In the genomic region with DNA sequence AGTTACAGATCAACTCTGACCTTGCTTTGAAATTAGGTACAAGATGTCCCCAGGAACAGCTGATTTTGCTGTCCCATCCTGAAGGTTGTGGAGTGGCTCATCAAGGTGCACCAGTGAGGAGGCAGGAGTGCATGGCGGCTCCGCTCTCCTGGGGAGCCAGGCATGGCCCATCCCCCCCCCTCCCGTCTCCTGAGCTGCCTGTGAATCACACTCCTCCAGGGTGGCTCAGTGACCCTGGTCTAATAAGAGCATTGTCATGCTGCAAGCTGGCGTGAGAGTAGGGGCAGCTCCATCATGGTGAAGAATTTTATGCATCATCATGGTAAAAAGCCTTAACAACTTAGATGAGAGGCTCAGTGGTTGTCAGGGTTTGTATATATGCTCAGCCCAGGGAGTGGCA, we compare ENCODE assay signal across 24 mouse cellular contexts. TPM values are rescaled to one million over a fixed set of nuclear protein-coding genes. Genes with fewer than 3 reads are reported as not detected.
DNase-seq lines count a peak whose midpoint lies in the region; ATAC-seq lines count a peak whose summit lies in the region.
"Had no signal": no experiment of that assay in that cellular context is flagged by ENCODE, and none has a peak within 500 bp of the region (broad histone marks: within the 10 kb centered on the region; RNA-seq: fewer than 3 reads in every experiment).

No protein-coding gene starts in this region.

- peaks cover 6% of the 10 kb centered on the region for H3K4me1 ChIP-seq in hindbrain, embryonic 12.5 days
- H3K4me1 ChIP-seq in hindbrain, embryonic 13.5 days (replicated peaks), result peaks cover 11% of the 10 kb centered on the region; the same call in 1 of the 2 replicates
- peaks cover 6% of the 10 kb centered on the region; the same call in 1 of the 2 replicates for H3K4me1 ChIP-seq in kidney, embryonic 16.5 days (ENCODE audit: insufficient read depth, low read length)
- H3K4me1 ChIP-seq: embryonic facial prominence, embryonic 13.5 days; forebrain, embryonic 15.5 days; hindbrain, embryonic 15.5 days; intestine, embryonic 15.5 days had no signal

- H3K27ac ChIP-seq in hindbrain, embryonic 12.5 days, result no peak overlapping the region
- H3K27ac ChIP-seq in hindbrain, embryonic 13.5 days, result no peak overlapping the region
- no peak overlapping the region for H3K27ac ChIP-seq in kidney, embryonic 16.5 days (ENCODE audit: low read length)
- H3K27ac ChIP-seq: embryonic facial prominence, embryonic 10.5 days; embryonic facial prominence, embryonic 13.5 days; forebrain, embryonic 12.5 days; forebrain, embryonic 15.5 days; hindbrain, embryonic 15.5 days; intestine, embryonic 15.5 days had no signal

- peak overlapping the region; percentile 13; the same call in 1 of the 2 replicates for H3K9ac ChIP-seq in hindbrain, embryonic 12.5 days
- H3K9ac ChIP-seq in hindbrain, embryonic 13.5 days, result no peak overlapping the region
- no peak overlapping the region for H3K9ac ChIP-seq in kidney, embryonic 16.5 days (replicated peaks; ENCODE audit: low read length)
- H3K9ac ChIP-seq: embryonic facial prominence, embryonic 13.5 days; forebrain, embryonic 12.5 days; forebrain, embryonic 15.5 days; hindbrain, embryonic 15.5 days; intestine, embryonic 15.5 days had no signal

- DNase-seq in adrenal gland, postnatal 14 days, result peak; percentile 9
- DNase-seq in adrenal gland, postnatal 36 days, result no peak
- DNase-seq in kidney, postnatal 25 days, result no peak
- DNase-seq in retina, embryonic 14.5 days (ENCODE audit: low spot score), result peak; percentile 60
- no peak for DNase-seq in lung, postnatal 25 days (ENCODE audit: low spot score)
- DNase-seq: adrenal gland, adult 2 months; adrenal gland, postnatal 25 days; cerebellum, adult 18-20 months; cerebellum, adult 9-10 months; cerebellum, postnatal 14 days; gastrocnemius, postnatal 10 days; gastrocnemius, postnatal 36 days had no signal

- H3K27me3 ChIP-seq in hindbrain, embryonic 12.5 days, result peaks cover 8% of the 10 kb centered on the region
- peaks cover 19% of the 10 kb centered on the region; the same call in 1 of the 2 replicates for H3K27me3 ChIP-seq in hindbrain, embryonic 13.5 days
- H3K27me3 ChIP-seq in kidney, embryonic 16.5 days (ENCODE audit: insufficient read depth, low read length), result no peaks in the 10 kb centered on the region
- H3K27me3 ChIP-seq: embryonic facial prominence, embryonic 13.5 days; forebrain, embryonic 15.5 days; hindbrain, embryonic 15.5 days; intestine, embryonic 15.5 days had no signal

- no peaks in the 10 kb centered on the region for H3K36me3 ChIP-seq in hindbrain, embryonic 12.5 days
- H3K36me3 ChIP-seq in hindbrain, embryonic 13.5 days, result no peaks in the 10 kb centered on the region
- no peaks in the 10 kb centered on the region for H3K36me3 ChIP-seq in kidney, embryonic 16.5 days (ENCODE audit: insufficient read depth, low read length)
- H3K36me3 ChIP-seq: embryonic facial prominence, embryonic 10.5 days; embryonic facial prominence, embryonic 13.5 days; forebrain, embryonic 12.5 days; forebrain, embryonic 15.5 days; hindbrain, embryonic 15.5 days; intestine, embryonic 15.5 days had no signal

- H3K4me3 ChIP-seq in hindbrain, embryonic 12.5 days, result no peak overlapping the region
- no peak overlapping the region for H3K4me3 ChIP-seq in hindbrain, embryonic 13.5 days
- no peak overlapping the region for H3K4me3 ChIP-seq in kidney, embryonic 16.5 days (ENCODE audit: low read length)
- H3K4me3 ChIP-seq: embryonic facial prominence, embryonic 10.5 days; embryonic facial prominence, embryonic 13.5 days; erythroblast, embryonic 14.5 days; forebrain, embryonic 12.5 days; forebrain, embryonic 15.5 days; hindbrain, embryonic 15.5 days; intestine, embryonic 15.5 days had no signal

- 0 out of 2 replicates have a peak, but pooled peaks have one; percentile 22 for ATAC-seq in hindbrain, embryonic 12.5 days (ENCODE audit: low FRiP score)
- ATAC-seq in hindbrain, embryonic 13.5 days (ENCODE audit: low FRiP score), result no peak
- ATAC-seq in kidney, embryonic 16.5 days (ENCODE audit: low FRiP score, low TSS enrichment), result peak; percentile 67
- ATAC-seq: forebrain, embryonic 15.5 days; intestine, embryonic 15.5 days had no signal

- 19% methylated on average over 4 of the region's 4 CpGs for WGBS in hindbrain, embryonic 12.5 days
- WGBS in hindbrain, embryonic 13.5 days, result 29% methylated on average over 4 of the region's 4 CpGs
- WGBS in kidney, embryonic 16.5 days, result 43% methylated on average over 4 of the region's 4 CpGs

- no peak overlapping the region for H3K4me2 ChIP-seq in hindbrain, embryonic 12.5 days (replicated peaks)
- no peak overlapping the region for H3K4me2 ChIP-seq in hindbrain, embryonic 13.5 days
- H3K4me2 ChIP-seq in kidney, embryonic 16.5 days (replicated peaks; ENCODE audit: low read depth, low read length), result no peak overlapping the region
- H3K4me2 ChIP-seq: embryonic facial prominence, embryonic 13.5 days; forebrain, embryonic 12.5 days; forebrain, embryonic 15.5 days; heart, embryonic 11.5 days; hindbrain, embryonic 15.5 days; intestine, embryonic 15.5 days had no signal

- H3K9me3 ChIP-seq in hindbrain, embryonic 12.5 days (replicated peaks), result no peaks in the 10 kb centered on the region
- H3K9me3 ChIP-seq in hindbrain, embryonic 13.5 days, result no peaks in the 10 kb centered on the region
- H3K9me3 ChIP-seq in kidney, embryonic 16.5 days (ENCODE audit: low read length), result no peaks in the 10 kb centered on the region
- H3K9me3 ChIP-seq: embryonic facial prominence, embryonic 10.5 days; embryonic facial prominence, embryonic 13.5 days; forebrain, embryonic 12.5 days; forebrain, embryonic 15.5 days; hindbrain, embryonic 15.5 days; intestine, embryonic 15.5 days had no signal

RNA-seq across cellular contexts. Expression of a gene that starts 11.2 kb away (rescaled TPM):
- total RNA-seq in adrenal gland, postnatal 14 days (2021), result 0.37 and 1.5 TPM in 2 replicates
- 1 to 10 TPM in 1 of 2 experiments, under 1 TPM in 1; 0.79 to 1.1 TPM for total RNA-seq in adrenal gland, postnatal 36 days (2021)
- 5.3 and 5.6 TPM in 2 replicates for polyA plus RNA-seq in hindbrain, embryonic 12.5 days (2016; fragmentation: Nextera tagmentation; extraction: Ambion mirVana)
- polyA plus RNA-seq in hindbrain, embryonic 13.5 days (2015; fragmentation: Nextera tagmentation; extraction: Ambion mirVana), result 9.4 and 9.5 TPM in 2 replicates
- 1.0 and 1.2 TPM in 2 replicates for polyA plus RNA-seq in kidney, embryonic 16.5 days (2015; fragmentation: Nextera tagmentation; extraction: Ambion mirVana)
- total RNA-seq: gastrocnemius, postnatal 36 days; hematopoietic stem cell, adult 5-6 weeks had no signal
- polyA plus RNA-seq: erythroblast, embryonic 14.5 days had no signal

Comparison
In these comparisons a context has a peak if more than half of its experiments do, and no peak if none do; other contexts are left out.
1. DNase-seq: peak in adrenal gland, postnatal 14 days (single experiment) and retina, embryonic 14.5 days (single experiment); none in adrenal gland, postnatal 36 days (0 of 2), kidney, postnatal 25 days (0 of 2) and lung, postnatal 25 days (single experiment).